Mouse (Mus musculus) bone marrow, adult 2 months (tissue): ENCODE measurements around the gene Rps6ka6.

Source experiments
- CTCF ChIP-seq: fragments of 200-500 bp; IDR thresholded peaks from 2 replicates; pipeline ENCODE4 v1.5.1; 2011; ENCODE audit warnings: low read length, control low read depth; ENCODE audit not compliant: control insufficient read depth, insufficient read depth
- POLR2A ChIP-seq: fragments of 200-500 bp; IDR thresholded peaks from 2 replicates; pipeline ENCODE4 v1.6.1; 2011; ENCODE audit warnings: low read depth, mild to moderate bottlenecking, control low read depth, low read length, borderline replicate concordance; ENCODE audit not compliant: control insufficient read depth

DNA sequence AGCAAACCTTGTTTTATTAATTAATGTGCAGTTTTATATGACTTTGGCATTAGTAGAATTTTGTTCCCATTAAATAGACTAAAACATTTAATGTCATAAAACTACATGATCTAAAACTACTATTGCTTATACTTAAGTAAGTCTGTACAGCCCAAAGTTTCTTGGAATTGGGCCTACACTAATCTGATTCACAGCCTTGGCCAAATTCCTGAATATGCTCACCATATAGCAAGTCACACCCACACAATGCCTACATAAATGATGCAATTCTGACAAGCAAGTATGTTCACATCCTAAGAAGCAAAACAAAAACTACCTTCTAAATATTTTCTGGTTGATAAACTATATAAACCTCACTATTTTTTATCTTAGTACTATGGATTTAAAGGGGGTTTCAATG, 101.2 kb downstream of the Rps6ka6 start:
- TF ChIP-seq CTCF (no peak), POLR2A (no peak)
